Mouse (Mus musculus) small intestine, adult 2 months (tissue): ENCODE measurements around the gene Islr. TPM values are rescaled to one million over a fixed set of nuclear protein-coding genes. Genes with fewer than 3 reads are reported as not detected.

Experiments
- H3K27ac ChIP-seq: fragments of 200-500 bp; 2 replicates; pipeline ENCODE4 v1.5.1; 2012; ENCODE audit warnings: low read depth, low read length, control low read depth, inconsistent platforms; ENCODE audit not compliant: insufficient read depth
- H3K27me3 ChIP-seq: fragments of 200-500 bp; 2 replicates; pipeline ENCODE4 v1.6.1; 2012; ENCODE audit warnings: mild to moderate bottlenecking, moderate library complexity, low read length, inconsistent platforms; ENCODE audit not compliant: control insufficient read depth, insufficient read depth
- H3K36me3 ChIP-seq: fragments of 200-500 bp; 2 replicates; pipeline ENCODE4 v1.6.1; 2012; ENCODE audit warnings: mild to moderate bottlenecking, low read length, control low read depth, inconsistent platforms; ENCODE audit not compliant: control insufficient read depth, insufficient read depth
- H3K4me1 ChIP-seq: fragments of 200-500 bp; 2 replicates; pipeline ENCODE4 v1.6.1; 2012; ENCODE audit warnings: low read length, inconsistent platforms, mixed read lengths; ENCODE audit not compliant: control insufficient read depth, insufficient read depth, insufficient read length
- H3K4me3 ChIP-seq: fragments of 200-500 bp; 2 replicates; pipeline ENCODE4 v1.5.1; 2012; ENCODE audit warnings: low read depth, mild to moderate bottlenecking, control low read depth, inconsistent platforms, low read length, moderate library complexity
- CTCF ChIP-seq: fragments of 200-500 bp; IDR thresholded peaks from 2 replicates; pipeline ENCODE4 v1.5.1; 2012; ENCODE audit warnings: low read depth, mild to moderate bottlenecking, control low read depth, inconsistent platforms, low read length, moderate library complexity, mixed read lengths; ENCODE audit not compliant: insufficient replicate concordance, insufficient read length; ENCODE audit errors: extremely low read depth
- POLR2A ChIP-seq: fragments of 200-500 bp; IDR thresholded peaks from 2 replicates; pipeline ENCODE4 v1.6.1; 2012; ENCODE audit warnings: low read depth, mild to moderate bottlenecking, control low read depth, inconsistent platforms, low read length, moderate library complexity
- WGBS: fragments of 180-500 bp; shearing (Covaris S2); methylation state at CpG from one replicate; pipeline ENCODE4 v1.1.7; 2018; 5-methylcytosine and 5-hydroxymethylcytosine counted together
- polyA plus RNA-seq: library from polyadenylated mRNA; depleted of rRNA; stranded (reverse); fragments of >200 nt; gene quantifications from 2 replicates; pipeline ENCODE4 v1.2.3, GENCODE M21; 2012

Islr gene
- polyA plus RNA-seq, 1 experiment = 31.4 TPM

DNA sequence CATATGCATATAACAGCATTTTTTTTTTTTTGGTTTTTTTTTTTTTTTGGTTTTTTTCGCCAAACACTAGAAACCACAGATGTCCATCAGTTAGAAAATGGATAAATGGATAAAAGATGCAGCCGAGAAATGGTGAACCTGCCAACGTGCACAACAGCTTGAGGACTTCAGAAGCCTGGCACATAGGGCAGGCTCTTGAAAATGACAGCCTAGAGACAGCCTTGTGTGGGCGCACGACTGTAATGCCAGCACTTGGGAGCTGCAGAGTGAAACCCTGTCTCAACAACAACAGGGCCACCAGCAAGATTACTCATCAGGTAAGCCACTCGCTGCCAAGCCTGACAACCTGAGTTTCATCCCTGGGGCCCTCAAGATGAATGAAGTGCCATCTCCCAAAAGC lies 34.7 kb downstream of the Islr start:
- Histone ChIP-seq H3K36me3 (no peaks in the 10 kb centered on the region), H3K27me3 (no peaks in the 10 kb centered on the region; the same call in 1 of the 2 replicates), H3K4me1 (no peaks in the 10 kb centered on the region), H3K4me3 (no peak overlapping the region), H3K27ac (no peak overlapping the region)
- 85% methylated on average over 6 of the region's 6 CpGs for WGBS
- TF ChIP-seq CTCF = no peak

- H3K4me1 ChIP-seq = no peaks in the 10 kb centered on the region
- 84% methylated on average over 3 of the region's 3 CpGs for WGBS
- H3K36me3 ChIP-seq = no peaks in the 10 kb centered on the region
- no peaks in the 10 kb centered on the region; the same call in 1 of the 2 replicates for H3K27me3 ChIP-seq
- no peak overlapping the region for H3K4me3 ChIP-seq
- TF ChIP-seq CTCF (no peak), POLR2A (no peak)
- H3K27ac ChIP-seq = no peak overlapping the region
These were observed 35.2 kb downstream of the Islr start for GRCm38 (mm10) chr9:58168880-58169279.

GRCm38 (mm10) chr9:58165779-58166178 lies 38.3 kb downstream of the Islr start:
- Histone ChIP-seq H3K4me1 (no peaks in the 10 kb centered on the region), H3K4me3 (no peak overlapping the region), H3K27ac (no peak overlapping the region), H3K36me3 (no peaks in the 10 kb centered on the region), H3K27me3 (no peaks in the 10 kb centered on the region)
- WGBS = 77% methylated on average over 1 of the region's 1 CpGs
- TF ChIP-seq POLR2A (no peak), CTCF (no peak)

- 69% methylated on average over 5 of the region's 5 CpGs for WGBS
- H3K27me3 ChIP-seq = no peaks in the 10 kb centered on the region
- no peak for TF ChIP-seq POLR2A
- no peak for TF ChIP-seq CTCF
- no peaks in the 10 kb centered on the region for H3K36me3 ChIP-seq
- no peak overlapping the region for H3K4me3 ChIP-seq
- H3K27ac ChIP-seq = no peak overlapping the region
- H3K4me1 ChIP-seq = no peaks in the 10 kb centered on the region
These were observed 41.0 kb downstream of the Islr start for GRCm38 (mm10) chr9:58163146-58163545.

DNA sequence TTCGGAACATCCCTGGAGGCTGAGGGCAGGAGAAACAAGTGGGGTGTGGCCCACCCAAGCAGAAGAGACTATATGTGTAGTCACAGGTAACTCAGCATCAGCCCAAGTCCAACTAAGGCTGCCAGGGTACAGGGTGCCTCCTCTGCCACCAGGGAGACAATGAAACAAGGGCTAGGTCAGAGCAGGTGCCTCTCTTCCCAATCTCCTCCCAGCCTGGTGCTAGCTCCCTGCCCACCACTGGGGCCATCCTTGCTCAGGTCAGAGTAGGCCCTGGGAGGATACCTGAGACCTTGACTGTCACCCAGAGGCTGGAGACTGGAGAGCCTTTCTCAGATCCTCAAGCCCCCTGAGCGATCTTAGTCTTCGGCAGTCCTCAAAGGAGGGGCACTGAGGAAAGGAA lies 41.9 kb downstream of the Islr start:
- Histone ChIP-seq H3K27ac (no peak overlapping the region), H3K4me3 (no peak overlapping the region), H3K36me3 (no peaks in the 10 kb centered on the region), H3K4me1 (peaks cover 4% of the 10 kb centered on the region; the same call in 1 of the 2 replicates), H3K27me3 (no peaks in the 10 kb centered on the region)
- no peak for TF ChIP-seq CTCF
- no peak for TF ChIP-seq POLR2A
- WGBS = 80% methylated on average over 3 of the region's 3 CpGs

GRCm38 (mm10) chr9:58160315-58160714 lies 43.8 kb downstream of the Islr start:
- Histone ChIP-seq H3K27ac (no peak overlapping the region), H3K4me1 (peaks cover 6% of the 10 kb centered on the region; the same call in 1 of the 2 replicates), H3K36me3 (no peaks in the 10 kb centered on the region), H3K4me3 (no peak overlapping the region), H3K27me3 (no peaks in the 10 kb centered on the region)
- TF ChIP-seq CTCF (no peak), POLR2A (no peak)
- WGBS = 68% methylated on average over 5 of the region's 5 CpGs

DNA sequence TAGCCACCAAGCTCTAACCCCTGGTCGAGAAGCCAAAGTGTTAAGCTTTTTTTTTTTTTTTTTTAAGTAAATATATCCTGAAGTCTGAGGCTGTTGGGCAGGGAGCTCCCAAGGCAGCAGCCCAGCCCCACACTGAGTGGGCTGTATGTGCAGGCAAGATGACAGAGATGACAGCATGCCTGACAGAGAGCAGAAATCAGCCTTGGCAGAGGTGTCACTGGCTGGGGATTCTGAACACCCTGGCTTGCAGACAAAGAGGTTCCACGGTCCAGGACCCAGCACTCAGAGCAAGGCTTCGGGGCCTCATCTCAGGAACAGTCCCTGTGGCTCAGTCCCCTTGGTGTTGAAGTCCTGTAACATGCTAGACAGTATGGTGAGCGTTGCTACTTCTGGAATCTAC lies 44.3 kb downstream of the Islr start:
- Histone ChIP-seq H3K4me3 (no peak overlapping the region), H3K4me1 (peaks cover 6% of the 10 kb centered on the region; the same call in 1 of the 2 replicates), H3K36me3 (no peaks in the 10 kb centered on the region), H3K27ac (no peak overlapping the region), H3K27me3 (no peaks in the 10 kb centered on the region)
- TF ChIP-seq CTCF = no peak
- no peak for TF ChIP-seq POLR2A
- WGBS = 35% methylated on average over 4 of the region's 4 CpGs
